Mouse (Mus musculus) neural tube, embryonic 14.5 days (tissue): Measurements from ENCODE around the gene Cntnap1. TPM values are rescaled to one million over a fixed set of nuclear protein-coding genes. Genes with fewer than 3 reads are reported as not detected.

Source experiments
- ATAC-seq: fragments of 200-750 bp; cut with Nextera tagmentation; 2 replicates; pipeline ENCODE4 v1.8.0; 2017; ENCODE audit warnings: low read depth, mild to moderate bottlenecking, moderate TSS enrichment, moderate library complexity
- H3K27ac ChIP-seq: fragments of 300-500 bp; sonication (generic); 2 replicates; pipeline ENCODE4 v1.5.1; 2014; ENCODE audit warnings: low read depth, mild to moderate bottlenecking, control low read depth, low read length, moderate library complexity, mixed read lengths
- H3K27me3 ChIP-seq: fragments of 300-500 bp; sonication (generic); 2 replicates; pipeline ENCODE4 v1.6.1; 2014; ENCODE audit warnings: low read length; ENCODE audit not compliant: control insufficient read depth, insufficient read depth
- H3K36me3 ChIP-seq: fragments of 300-500 bp; sonication (generic); 2 replicates; pipeline ENCODE4 v1.6.1; 2014; ENCODE audit warnings: low read length, mixed read lengths; ENCODE audit not compliant: control insufficient read depth, insufficient read depth
- H3K4me1 ChIP-seq: fragments of 300-500 bp; sonication (generic); 2 replicates; pipeline ENCODE4 v1.6.1; 2014; ENCODE audit warnings: low read length; ENCODE audit not compliant: control insufficient read depth, insufficient read depth
- H3K4me2 ChIP-seq: fragments of 300-500 bp; sonication (generic); 2 replicates; pipeline ENCODE4 v1.6.1; 2014; ENCODE audit warnings: mild to moderate bottlenecking, low read depth, low read length, control low read depth
- H3K4me3 ChIP-seq: fragments of 300-500 bp; sonication (generic); 2 replicates; pipeline ENCODE4 v1.5.1; 2014; ENCODE audit warnings: low read depth, low read length, control low read depth, mixed read lengths
- H3K9ac ChIP-seq: fragments of 300-500 bp; sonication (generic); replicated peaks from 2 replicates; pipeline ENCODE4 v1.6.1; 2014; ENCODE audit warnings: low read depth, mild to moderate bottlenecking, control low read depth, low read length, mixed read lengths
- H3K9me3 ChIP-seq: fragments of 300-500 bp; sonication (generic); 2 replicates; pipeline ENCODE4 v1.6.1; 2016; ENCODE audit warnings: low read length; ENCODE audit not compliant: control insufficient read depth
- WGBS: fragments of 180-500 bp; shearing (Covaris S2); extraction: QIAGEN DNeasy Blood & Tissue Kit; methylation state at CpG from one replicate; pipeline ENCODE4 v1.1.7; 2014; 5-methylcytosine and 5-hydroxymethylcytosine counted together
- polyA plus RNA-seq: library from polyadenylated mRNA; unstranded; fragments of >200 nt; fragmentation: Nextera tagmentation; extraction: Ambion mirVana; gene quantifications from 2 replicates; pipeline ENCODE4 v1.2.1, GENCODE M21; 2014

Gene Cntnap1
- polyA plus RNA-seq, 1 experiment from 2014 or later, result 8.3 TPM

GRCm38 (mm10) chr11:101190913-101191907, 20.9 kb downstream of the Cntnap1 start:
- 0 out of 2 replicates have a peak, but pooled peaks have one; percentile 7 for ATAC-seq
- Histone ChIP-seq H3K4me1 (peaks cover 15% of the 10 kb centered on the region), H3K27me3 (no peaks in the 10 kb centered on the region), H3K36me3 (0 out of 2 replicates have a peak, but pooled peaks cover 7% of the 10 kb centered on the region), H3K4me2 (no peak overlapping the region), H3K9ac (no peak overlapping the region), H3K9me3 (no peaks in the 10 kb centered on the region), H3K4me3 (no peak overlapping the region), H3K27ac (peak overlapping the region; percentile 66; the same call in 1 of the 2 replicates)
- WGBS, result 45% methylated on average over 17 of the region's 17 CpGs

- H3K27ac ChIP-seq, result no peak overlapping the region
- 0 out of 2 replicates have a peak, but pooled peaks cover 4% of the 10 kb centered on the region for H3K36me3 ChIP-seq
- H3K9ac ChIP-seq, result no peak overlapping the region
- H3K27me3 ChIP-seq, result no peaks in the 10 kb centered on the region
- H3K4me2 ChIP-seq, result no peak overlapping the region
- H3K9me3 ChIP-seq, result no peaks in the 10 kb centered on the region
- H3K4me1 ChIP-seq, result peaks cover 15% of the 10 kb centered on the region
- no peak for ATAC-seq
- WGBS, result 90% methylated on average over 4 of the region's 4 CpGs
- no peak overlapping the region for H3K4me3 ChIP-seq
These were observed 21.7 kb downstream of the Cntnap1 start for GRCm38 (mm10) chr11:101191919-101192470.

GRCm38 (mm10) chr11:101192646-101193045, 22.3 kb downstream of the Cntnap1 start:
- Histone ChIP-seq H3K4me2 (no peak overlapping the region), H3K9me3 (no peaks in the 10 kb centered on the region), H3K4me3 (no peak overlapping the region), H3K9ac (no peak overlapping the region), H3K27me3 (no peaks in the 10 kb centered on the region), H3K4me1 (peaks cover 15% of the 10 kb centered on the region), H3K36me3 (peaks cover 7% of the 10 kb centered on the region; the same call in 1 of the 2 replicates), H3K27ac (no peak overlapping the region)
- 92% methylated on average over 6 of the region's 6 CpGs for WGBS
- no peak for ATAC-seq

GRCm38 (mm10) chr11:101193076-101193475, 22.8 kb downstream of the Cntnap1 start:
- no peak for ATAC-seq
- 85% methylated on average over 7 of the region's 7 CpGs for WGBS
- Histone ChIP-seq H3K4me2 (no peak overlapping the region), H3K36me3 (peaks cover 12% of the 10 kb centered on the region; the same call in 1 of the 2 replicates), H3K27ac (no peak overlapping the region), H3K27me3 (no peaks in the 10 kb centered on the region), H3K9me3 (no peaks in the 10 kb centered on the region), H3K9ac (no peak overlapping the region), H3K4me1 (peaks cover 15% of the 10 kb centered on the region), H3K4me3 (no peak overlapping the region)

GRCm38 (mm10) chr11:101194137-101194536, 23.8 kb downstream of the Cntnap1 start:
- WGBS, result 89% methylated on average over 5 of the region's 5 CpGs
- H3K36me3 ChIP-seq, result peaks cover 16% of the 10 kb centered on the region; the same call in 1 of the 2 replicates
- no peak overlapping the region for H3K4me2 ChIP-seq
- no peaks in the 10 kb centered on the region for H3K9me3 ChIP-seq
- no peaks in the 10 kb centered on the region for H3K27me3 ChIP-seq
- H3K9ac ChIP-seq, result no peak overlapping the region
- no peak overlapping the region for H3K4me3 ChIP-seq
- H3K27ac ChIP-seq, result no peak overlapping the region
- H3K4me1 ChIP-seq, result peaks cover 13% of the 10 kb centered on the region
- ATAC-seq, result no peak

GRCm38 (mm10) chr11:101194643-101195042, 24.3 kb downstream of the Cntnap1 start:
- WGBS, result 92% methylated on average over 6 of the region's 6 CpGs
- no peaks in the 10 kb centered on the region for H3K27me3 ChIP-seq
- H3K4me2 ChIP-seq, result no peak overlapping the region
- H3K27ac ChIP-seq, result no peak overlapping the region
- H3K9me3 ChIP-seq, result no peaks in the 10 kb centered on the region
- H3K4me1 ChIP-seq, result peaks cover 9% of the 10 kb centered on the region
- no peak overlapping the region for H3K4me3 ChIP-seq
- H3K9ac ChIP-seq, result no peak overlapping the region
- no peak for ATAC-seq
- peaks cover 21% of the 10 kb centered on the region; the same call in 1 of the 2 replicates for H3K36me3 ChIP-seq

GRCm38 (mm10) chr11:101195101-101195500, 24.8 kb downstream of the Cntnap1 start:
- Histone ChIP-seq H3K4me1 (peaks cover 4% of the 10 kb centered on the region), H3K27me3 (no peaks in the 10 kb centered on the region), H3K9me3 (no peaks in the 10 kb centered on the region), H3K4me2 (no peak overlapping the region), H3K9ac (no peak overlapping the region), H3K36me3 (peaks cover 21% of the 10 kb centered on the region; the same call in 1 of the 2 replicates), H3K4me3 (no peak overlapping the region), H3K27ac (no peak overlapping the region)
- no peak for ATAC-seq
- WGBS, result 67% methylated on average over 1 of the region's 1 CpGs

GRCm38 (mm10) chr11:101195571-101195970, 25.2 kb downstream of the Cntnap1 start:
- H3K9me3 ChIP-seq, result no peaks in the 10 kb centered on the region
- H3K9ac ChIP-seq, result no peak overlapping the region
- ATAC-seq, result no peak
- peaks cover 21% of the 10 kb centered on the region; the same call in 1 of the 2 replicates for H3K36me3 ChIP-seq
- H3K4me3 ChIP-seq, result no peak overlapping the region
- no peaks in the 10 kb centered on the region for H3K27me3 ChIP-seq
- H3K27ac ChIP-seq, result no peak overlapping the region
- H3K4me1 ChIP-seq, result no peaks in the 10 kb centered on the region
- 91% methylated on average over 8 of the region's 8 CpGs for WGBS
- no peak overlapping the region for H3K4me2 ChIP-seq

- no peak overlapping the region for H3K4me3 ChIP-seq
- no peak overlapping the region for H3K27ac ChIP-seq
- H3K4me2 ChIP-seq, result no peak overlapping the region
- H3K9ac ChIP-seq, result no peak overlapping the region
- no peaks in the 10 kb centered on the region for H3K27me3 ChIP-seq
- no peak for ATAC-seq
- H3K4me1 ChIP-seq, result no peaks in the 10 kb centered on the region
- H3K36me3 ChIP-seq, result peaks cover 21% of the 10 kb centered on the region; the same call in 1 of the 2 replicates
- WGBS, result 95% methylated on average over 8 of the region's 8 CpGs
- H3K9me3 ChIP-seq, result no peaks in the 10 kb centered on the region
These were observed 25.9 kb downstream of the Cntnap1 start for GRCm38 (mm10) chr11:101196175-101196574.
